9 mouse cellular contexts compared by ENCODE assay signal in genomic region chr16:13820771-13821170, GRCm38 (mm10). TPM values are rescaled to one million over a fixed set of nuclear protein-coding genes. Genes with fewer than 3 reads are reported as not detected.
DNase-seq lines count a peak whose midpoint lies in the region; ATAC-seq and TF ChIP-seq lines count a peak whose summit lies in the region.
"Had no signal": no experiment of that assay in that cellular context is flagged by ENCODE, and none has a peak within 500 bp of the region (broad histone marks: within the 10 kb centered on the region; RNA-seq: fewer than 3 reads in every experiment).

No protein-coding gene starts in this region.

- H3K9me3 ChIP-seq in kidney, embryonic 16.5 days (ENCODE audit: low read length), result no peaks in the 10 kb centered on the region
- no peaks in the 10 kb centered on the region for H3K9me3 ChIP-seq in midbrain, embryonic 14.5 days (ENCODE audit: control insufficient read depth, low read length)

- no peak for ATAC-seq in kidney, embryonic 16.5 days (ENCODE audit: low FRiP score, low TSS enrichment)
- no peak for ATAC-seq in midbrain, embryonic 14.5 days (ENCODE audit: low FRiP score, low TSS enrichment)

- peak; percentile 20; the same call in 1 of the 2 replicates for TF ChIP-seq CTCF in cerebellum, adult 2 months (IDR thresholded peaks at IDR 0.05; ENCODE audit: borderline replicate concordance, insufficient read depth, low read depth, low read length)
- no peak for TF ChIP-seq CTCF in embryonic fibroblast, embryonic 13.5 days (IDR thresholded peaks at IDR 0.05; ENCODE audit: borderline replicate concordance, insufficient read depth, low read length)

- H3K4me3 ChIP-seq in cerebellum, adult 2 months (replicated peaks; ENCODE audit: insufficient read depth, low read depth, low read length), result no peak overlapping the region
- H3K4me3 ChIP-seq in kidney, embryonic 16.5 days (ENCODE audit: low read length), result no peak overlapping the region
- peak overlapping the region; percentile 64; the same call in 1 of the 2 replicates for H3K4me3 ChIP-seq in embryonic fibroblast, embryonic 13.5 days (ENCODE audit: insufficient read depth, low read length)
- H3K4me3 ChIP-seq in midbrain, embryonic 14.5 days (replicated peaks; ENCODE audit: low read depth, low read length), result peak overlapping the region; percentile 78; the same call in 1 of the 2 replicates

- DNase-seq in cerebellum, adult 2 months, result no peak
- DNase-seq in cerebellum, postnatal 14 days, result no peak
- DNase-seq in kidney, postnatal 4 days, result no peak
- no peak for DNase-seq in midbrain, embryonic 14.5 days
- no peak for DNase-seq in right cerebral cortex, postnatal 14 days
- no peak for DNase-seq in left cerebral cortex, adult 9 months (ENCODE audit: low spot score in 2 of 2)
- DNase-seq: cerebellum, postnatal 10 days had no signal

- no peak overlapping the region for H3K9ac ChIP-seq in kidney, embryonic 16.5 days (replicated peaks; ENCODE audit: low read length)
- H3K9ac ChIP-seq in midbrain, embryonic 14.5 days (replicated peaks; ENCODE audit: low read length), result no peak overlapping the region

- H3K4me1 ChIP-seq in cerebellum, adult 2 months (ENCODE audit: control insufficient read depth, insufficient read depth, low read length), result no peaks in the 10 kb centered on the region; the same call in 1 of the 2 replicates
- H3K4me1 ChIP-seq in kidney, embryonic 16.5 days (ENCODE audit: insufficient read depth, low read length), result peaks cover 16% of the 10 kb centered on the region
- peaks cover 10% of the 10 kb centered on the region for H3K4me1 ChIP-seq in embryonic fibroblast, embryonic 13.5 days (ENCODE audit: control insufficient read depth, insufficient read depth, low read length)
- peaks cover 15% of the 10 kb centered on the region; the same call in 1 of the 2 replicates for H3K4me1 ChIP-seq in midbrain, embryonic 14.5 days (ENCODE audit: control insufficient read depth, insufficient read depth, low read length)

- TF ChIP-seq POLR2A in cerebellum, adult 2 months (IDR thresholded peaks at IDR 0.05; ENCODE audit: borderline replicate concordance, insufficient read depth, low read length), result no peak
- TF ChIP-seq POLR2A in embryonic fibroblast, embryonic 13.5 days (IDR thresholded peaks at IDR 0.05; ENCODE audit: low read depth, low read length), result peak; percentile 22; the same call in 1 of the 2 replicates

- no peak overlapping the region for H3K27ac ChIP-seq in cerebellum, adult 2 months (ENCODE audit: insufficient read depth, low read length)
- H3K27ac ChIP-seq in kidney, embryonic 16.5 days (ENCODE audit: low read length), result no peak overlapping the region
- no peak overlapping the region for H3K27ac ChIP-seq in embryonic fibroblast, embryonic 13.5 days (ENCODE audit: insufficient read depth, low read length)
- H3K27ac ChIP-seq in midbrain, embryonic 14.5 days (replicated peaks; ENCODE audit: low read depth, low read length), result no peak overlapping the region

- H3K27me3 ChIP-seq in cerebellum, adult 2 months (ENCODE audit: control insufficient read depth, insufficient read depth, low read length), result no peaks in the 10 kb centered on the region
- no peaks in the 10 kb centered on the region for H3K27me3 ChIP-seq in kidney, embryonic 16.5 days (ENCODE audit: insufficient read depth, low read length)
- H3K27me3 ChIP-seq in midbrain, embryonic 14.5 days (ENCODE audit: control insufficient read depth, insufficient read depth, low read length), result no peaks in the 10 kb centered on the region

- 0 out of 2 replicates have a peak, but pooled peaks cover 4% of the 10 kb centered on the region for H3K36me3 ChIP-seq in kidney, embryonic 16.5 days (ENCODE audit: insufficient read depth, low read length)
- H3K36me3 ChIP-seq in midbrain, embryonic 14.5 days (ENCODE audit: control insufficient read depth, insufficient read depth, low read length), result 0 out of 2 replicates have a peak, but pooled peaks cover 4% of the 10 kb centered on the region

- H3K4me2 ChIP-seq in kidney, embryonic 16.5 days (replicated peaks; ENCODE audit: low read depth, low read length), result peak overlapping the region; percentile 81; the same call in 1 of the 2 replicates
- 0 out of 2 replicates have a peak overlapping the region, but pooled peaks have one; percentile 71 for H3K4me2 ChIP-seq in midbrain, embryonic 14.5 days (ENCODE audit: low read length)

- WGBS in cerebellum, adult 2 months, result 94% methylated on average over 5 of the region's 5 CpGs
- WGBS in kidney, embryonic 16.5 days, result 97% methylated on average over 5 of the region's 5 CpGs
- whole genome bisulfite sequencing in midbrain, embryonic 14.5 days, result 95% methylated on average over 5 of the region's 5 CpGs

RNA-seq across cellular contexts. Expression of gene Ntan1, which starts 2.1 kb away (rescaled TPM):
- polyA plus RNA-seq in cerebellum, adult 2 months (2012; rRNA removed), result 120 and 121 TPM in 2 replicates
- polyA plus RNA-seq in kidney, embryonic 16.5 days (2015; fragmentation: Nextera tagmentation; extraction: Ambion mirVana), result 157 and 159 TPM in 2 replicates
- 73.3 and 82.0 TPM in 2 replicates for polyA plus RNA-seq in embryonic fibroblast, embryonic 13.5 days (2011; ENCODE audit: insufficient read length, low read depth, missing spikeins)
- polyA plus RNA-seq in midbrain, embryonic 14.5 days (2014; fragmentation: Nextera tagmentation; extraction: Ambion mirVana), result 205 and 213 TPM in 2 replicates

RNA-seq across cellular contexts. Expression of gene Rrn3, which starts 40.3 kb away (rescaled TPM):
- polyA plus RNA-seq in cerebellum, adult 2 months (2012; rRNA removed), result 35.8 and 39.1 TPM in 2 replicates
- 63.8 and 69.8 TPM in 2 replicates for polyA plus RNA-seq in kidney, embryonic 16.5 days (2015; fragmentation: Nextera tagmentation; extraction: Ambion mirVana)
- 52.4 and 52.5 TPM in 2 replicates for polyA plus RNA-seq in embryonic fibroblast, embryonic 13.5 days (2011; ENCODE audit: insufficient read length, low read depth, missing spikeins)
- polyA plus RNA-seq in midbrain, embryonic 14.5 days (2014; fragmentation: Nextera tagmentation; extraction: Ambion mirVana), result 78.4 and 102 TPM in 2 replicates

Comparison
In these comparisons a context has a peak if more than half of its experiments do, and no peak if none do; other contexts are left out.
1. H3K4me3 ChIP-seq: peak in embryonic fibroblast, embryonic 13.5 days (single experiment) and midbrain, embryonic 14.5 days (single experiment); none in cerebellum, adult 2 months (single experiment) and kidney, embryonic 16.5 days (single experiment).